ENCODE assay signal across 18 mouse cellular contexts in the genomic region with DNA sequence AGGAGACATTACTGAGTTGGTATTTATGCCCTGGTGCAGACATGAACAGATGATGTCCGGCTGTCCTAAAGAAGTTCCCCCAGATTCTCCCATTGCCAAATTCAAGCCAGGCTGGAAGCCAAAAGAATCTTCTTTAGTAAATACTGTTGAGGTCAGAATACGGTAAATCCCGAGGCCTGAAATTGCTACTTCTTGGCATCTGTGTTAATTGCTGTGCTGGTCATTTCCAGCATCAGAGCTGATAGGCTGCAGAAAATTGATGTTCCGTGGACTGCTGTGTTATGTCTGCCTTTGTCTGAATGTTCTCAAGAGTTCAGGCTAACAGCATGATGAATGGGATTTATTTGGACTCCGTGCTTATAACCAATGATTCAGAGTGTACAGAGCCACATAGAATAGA.
DNase-seq lines count a peak whose midpoint lies in the region; ATAC-seq lines count a peak whose summit lies in the region.
"Had no signal": no experiment of that assay in that cellular context is flagged by ENCODE, and none has a peak within 500 bp of the region (broad histone marks: within the 10 kb centered on the region; RNA-seq: fewer than 3 reads in every experiment).

No protein-coding gene starts in this region.

- H3K36me3 ChIP-seq in hindbrain, embryonic 13.5 days = no peaks in the 10 kb centered on the region
- H3K36me3 ChIP-seq in hindbrain, embryonic 11.5 days (ENCODE audit: control insufficient read depth, insufficient read depth, low read length) = no peaks in the 10 kb centered on the region
- no peaks in the 10 kb centered on the region for H3K36me3 ChIP-seq in midbrain, embryonic 11.5 days (ENCODE audit: control insufficient read depth, insufficient read depth, low read length)
- H3K36me3 ChIP-seq in midbrain, embryonic 14.5 days (ENCODE audit: control insufficient read depth, insufficient read depth, low read length) = no peaks in the 10 kb centered on the region
- H3K36me3 ChIP-seq in hindbrain, embryonic 14.5 days (replicated peaks; ENCODE audit: control insufficient read depth, insufficient read depth) = no peaks in the 10 kb centered on the region
- no peaks in the 10 kb centered on the region for H3K36me3 ChIP-seq in stomach, embryonic 14.5 days (ENCODE audit: control insufficient read depth, insufficient read depth, low read length)
- H3K36me3 ChIP-seq: heart, embryonic 13.5 days; liver, embryonic 13.5 days had no signal

- H3K4me1 ChIP-seq in hindbrain, embryonic 13.5 days (replicated peaks) = peaks cover 18% of the 10 kb centered on the region
- 0 out of 2 replicates have a peak, but pooled peaks cover 3% of the 10 kb centered on the region for H3K4me1 ChIP-seq in hindbrain, embryonic 11.5 days (replicated peaks; ENCODE audit: control insufficient read depth, insufficient read depth, low read length)
- H3K4me1 ChIP-seq in midbrain, embryonic 11.5 days (ENCODE audit: control insufficient read depth, insufficient read depth, low read length) = no peaks in the 10 kb centered on the region
- H3K4me1 ChIP-seq in midbrain, embryonic 14.5 days (ENCODE audit: control insufficient read depth, insufficient read depth, low read length) = no peaks in the 10 kb centered on the region
- H3K4me1 ChIP-seq in hindbrain, embryonic 14.5 days (replicated peaks; ENCODE audit: control insufficient read depth, insufficient read depth, low read length) = peaks cover 3% of the 10 kb centered on the region; the same call in 1 of the 2 replicates
- H3K4me1 ChIP-seq in stomach, embryonic 14.5 days (ENCODE audit: control insufficient read depth, insufficient read depth, low read length) = no peaks in the 10 kb centered on the region
- H3K4me1 ChIP-seq: liver, embryonic 13.5 days had no signal

- no peaks in the 10 kb centered on the region for H3K9me3 ChIP-seq in hindbrain, embryonic 13.5 days
- H3K9me3 ChIP-seq in hindbrain, embryonic 11.5 days (ENCODE audit: control insufficient read depth, low read length) = no peaks in the 10 kb centered on the region
- no peaks in the 10 kb centered on the region for H3K9me3 ChIP-seq in midbrain, embryonic 11.5 days (ENCODE audit: control insufficient read depth, low read length)
- H3K9me3 ChIP-seq in midbrain, embryonic 14.5 days (ENCODE audit: control insufficient read depth, low read length) = no peaks in the 10 kb centered on the region
- H3K9me3 ChIP-seq in hindbrain, embryonic 14.5 days (ENCODE audit: control insufficient read depth, low read length) = no peaks in the 10 kb centered on the region
- H3K9me3 ChIP-seq in stomach, embryonic 14.5 days (ENCODE audit: control insufficient read depth, low read depth, low read length) = no peaks in the 10 kb centered on the region
- H3K9me3 ChIP-seq: heart, embryonic 13.5 days; liver, embryonic 13.5 days had no signal

- H3K27ac ChIP-seq in hindbrain, embryonic 13.5 days = peak overlapping the region; percentile 41
- no peak overlapping the region for H3K27ac ChIP-seq in hindbrain, embryonic 11.5 days (ENCODE audit: low read depth, low read length)
- no peak overlapping the region for H3K27ac ChIP-seq in midbrain, embryonic 11.5 days (ENCODE audit: low read depth, low read length)
- no peak overlapping the region for H3K27ac ChIP-seq in midbrain, embryonic 14.5 days (replicated peaks; ENCODE audit: low read depth, low read length)
- H3K27ac ChIP-seq in hindbrain, embryonic 14.5 days = peak overlapping the region; percentile 9; the same call in 1 of the 2 replicates
- no peak overlapping the region for H3K27ac ChIP-seq in stomach, embryonic 14.5 days (ENCODE audit: low read length)
- H3K27ac ChIP-seq: heart, embryonic 13.5 days; kidney, postnatal 0 days; liver, embryonic 13.5 days had no signal

- ATAC-seq in hindbrain, embryonic 13.5 days (ENCODE audit: low FRiP score) = no peak
- no peak for ATAC-seq in hindbrain, embryonic 11.5 days (ENCODE audit: low FRiP score)
- ATAC-seq in midbrain, embryonic 11.5 days (ENCODE audit: low FRiP score) = no peak
- ATAC-seq in midbrain, embryonic 14.5 days (ENCODE audit: low FRiP score, low TSS enrichment) = no peak
- ATAC-seq in hindbrain, embryonic 14.5 days (ENCODE audit: low FRiP score) = no peak
- peak; percentile 42; the same call in 1 of the 2 replicates for ATAC-seq in stomach, embryonic 14.5 days (ENCODE audit: insufficient number of reproducible peaks, insufficient read depth, low FRiP score, low read depth)
- ATAC-seq: CD4-positive, CD25-positive, alpha-beta regulatory T cell, adult 4 months had no signal

- no peak overlapping the region for H3K4me3 ChIP-seq in hindbrain, embryonic 13.5 days
- no peak overlapping the region for H3K4me3 ChIP-seq in hindbrain, embryonic 11.5 days (ENCODE audit: low read depth, low read length)
- H3K4me3 ChIP-seq in midbrain, embryonic 11.5 days (ENCODE audit: low read depth, low read length) = no peak overlapping the region
- no peak overlapping the region for H3K4me3 ChIP-seq in midbrain, embryonic 14.5 days (replicated peaks; ENCODE audit: low read depth, low read length)
- no peak overlapping the region for H3K4me3 ChIP-seq in hindbrain, embryonic 14.5 days (replicated peaks; ENCODE audit: low read length)
- H3K4me3 ChIP-seq in stomach, embryonic 14.5 days (ENCODE audit: low read depth, low read length) = no peak overlapping the region
- H3K4me3 ChIP-seq: heart, embryonic 13.5 days; liver, embryonic 13.5 days had no signal

- no peaks in the 10 kb centered on the region for H3K27me3 ChIP-seq in hindbrain, embryonic 13.5 days
- H3K27me3 ChIP-seq in hindbrain, embryonic 11.5 days (ENCODE audit: control insufficient read depth, insufficient read depth, low read length) = no peaks in the 10 kb centered on the region
- no peaks in the 10 kb centered on the region for H3K27me3 ChIP-seq in midbrain, embryonic 11.5 days (ENCODE audit: control insufficient read depth, insufficient read depth, low read length)
- H3K27me3 ChIP-seq in midbrain, embryonic 14.5 days (ENCODE audit: control insufficient read depth, insufficient read depth, low read length) = no peaks in the 10 kb centered on the region
- H3K27me3 ChIP-seq in hindbrain, embryonic 14.5 days (ENCODE audit: control insufficient read depth, insufficient read depth, low read length) = no peaks in the 10 kb centered on the region
- H3K27me3 ChIP-seq in stomach, embryonic 14.5 days (ENCODE audit: control insufficient read depth, insufficient read depth, low read length) = no peaks in the 10 kb centered on the region
- H3K27me3 ChIP-seq: heart, embryonic 13.5 days; liver, embryonic 13.5 days had no signal

- no peak overlapping the region for H3K4me2 ChIP-seq in hindbrain, embryonic 13.5 days
- no peak overlapping the region for H3K4me2 ChIP-seq in hindbrain, embryonic 11.5 days (replicated peaks; ENCODE audit: low read depth, low read length)
- no peak overlapping the region for H3K4me2 ChIP-seq in midbrain, embryonic 11.5 days
- H3K4me2 ChIP-seq in midbrain, embryonic 14.5 days (ENCODE audit: low read length) = no peak overlapping the region
- no peak overlapping the region for H3K4me2 ChIP-seq in hindbrain, embryonic 14.5 days (replicated peaks)
- no peak overlapping the region for H3K4me2 ChIP-seq in stomach, embryonic 14.5 days (replicated peaks; ENCODE audit: low read depth, low read length)
- H3K4me2 ChIP-seq: heart, embryonic 13.5 days; liver, embryonic 13.5 days had no signal

- 51% methylated on average over 5 of the region's 5 CpGs for WGBS in hindbrain, embryonic 13.5 days
- 76% methylated on average over 5 of the region's 5 CpGs for WGBS in hindbrain, embryonic 11.5 days
- WGBS in midbrain, embryonic 11.5 days = 86% methylated on average over 5 of the region's 5 CpGs
- 75% methylated on average over 5 of the region's 5 CpGs for WGBS in midbrain, embryonic 14.5 days
- WGBS in hindbrain, embryonic 14.5 days = 57% methylated on average over 5 of the region's 5 CpGs
- 38% methylated on average over 5 of the region's 5 CpGs for WGBS in stomach, embryonic 14.5 days

- no peak overlapping the region for H3K9ac ChIP-seq in hindbrain, embryonic 13.5 days
- H3K9ac ChIP-seq in hindbrain, embryonic 11.5 days (ENCODE audit: low read depth, low read length) = no peak overlapping the region
- H3K9ac ChIP-seq in midbrain, embryonic 11.5 days (ENCODE audit: low read length) = no peak overlapping the region
- no peak overlapping the region for H3K9ac ChIP-seq in midbrain, embryonic 14.5 days (replicated peaks; ENCODE audit: low read length)
- no peak overlapping the region for H3K9ac ChIP-seq in hindbrain, embryonic 14.5 days
- H3K9ac ChIP-seq in stomach, embryonic 14.5 days (replicated peaks; ENCODE audit: low read depth, low read length) = no peak overlapping the region
- H3K9ac ChIP-seq: heart, embryonic 13.5 days; liver, embryonic 13.5 days had no signal

- no peak for DNase-seq in hindbrain, embryonic 11.5 days (ENCODE audit: low spot score)
- DNase-seq in midbrain, embryonic 11.5 days (ENCODE audit: low spot score, missing footprints) = peak; percentile 70
- DNase-seq in midbrain, embryonic 14.5 days = no peak
- no peak for DNase-seq in hindbrain, embryonic 14.5 days (ENCODE audit: low spot score)
- no peak for DNase-seq in thymus, postnatal 25 days
- DNase-seq in liver = no peak
- DNase-seq: adrenal gland, postnatal 25 days; cerebellum, adult 11-12 months; embryo, embryonic 11 days; gastrocnemius, postnatal 10 days; liver, embryonic 13.5 days; right cerebral cortex, adult 18-20 months; thymus, postnatal 4 days had no signal

Comparison
In these comparisons a context has a peak if more than half of its experiments do, and no peak if none do; other contexts are left out.
1. H3K27ac ChIP-seq: peak in hindbrain, embryonic 13.5 days (single experiment) and hindbrain, embryonic 14.5 days (single experiment); none in hindbrain, embryonic 11.5 days (single experiment), midbrain, embryonic 11.5 days (single experiment), midbrain, embryonic 14.5 days (single experiment) and stomach, embryonic 14.5 days (single experiment).